Mouse (Mus musculus): ENCODE measurements around the gene Entpd6. TPM values are rescaled to one million over a fixed set of nuclear protein-coding genes. Genes with fewer than 3 reads are reported as not detected.

Gene Entpd6
- polyA plus RNA-seq, 1 experiment from 2014 or later, result 67.2 TPM

- peak overlapping the region; percentile 89; the same call in 1 of the 2 replicates for H3K9ac ChIP-seq
- 82% methylated on average over 13 of the region's 13 CpGs for WGBS
- peaks cover 11% of the 10 kb centered on the region for H3K4me1 ChIP-seq (replicated peaks; ENCODE audit: control insufficient read depth, insufficient read depth, low read length)
- peak overlapping the region; percentile 94 for H3K4me2 ChIP-seq (replicated peaks)
- DNase-seq (ENCODE audit: low spot score) (no peak), ATAC-seq (ENCODE audit: low FRiP score) (no peak)
- peaks cover 10% of the 10 kb centered on the region; the same call in 1 of the 2 replicates for H3K27me3 ChIP-seq (ENCODE audit: control insufficient read depth, insufficient read depth, low read length)
- H3K27ac ChIP-seq, result no peak overlapping the region
- peaks cover 26% of the 10 kb centered on the region for H3K36me3 ChIP-seq (replicated peaks; ENCODE audit: control insufficient read depth, insufficient read depth)
- H3K9me3 ChIP-seq (ENCODE audit: control insufficient read depth, low read length), result no peaks in the 10 kb centered on the region
- peak overlapping the region; percentile 86 for H3K4me3 ChIP-seq (replicated peaks; ENCODE audit: low read length)
Measured at GRCm38 (mm10) chr2:150750129-150750979, 1.5 kb downstream of the Entpd6 start.

GRCm38 (mm10) chr2:150755016-150755415 is 6.2 kb downstream of the Entpd6 start:
- H3K4me2 ChIP-seq (replicated peaks), result no peak overlapping the region
- H3K27ac ChIP-seq, result no peak overlapping the region
- WGBS, result 92% methylated on average over 3 of the region's 3 CpGs
- ATAC-seq (ENCODE audit: low FRiP score) (no peak), DNase-seq (ENCODE audit: low spot score) (no peak)
- no peak overlapping the region for H3K4me3 ChIP-seq (replicated peaks; ENCODE audit: low read length)
- H3K36me3 ChIP-seq (replicated peaks; ENCODE audit: control insufficient read depth, insufficient read depth), result peaks cover 71% of the 10 kb centered on the region
- H3K4me1 ChIP-seq (replicated peaks; ENCODE audit: control insufficient read depth, insufficient read depth, low read length), result peaks cover 2% of the 10 kb centered on the region
- H3K27me3 ChIP-seq (ENCODE audit: control insufficient read depth, insufficient read depth, low read length), result no peaks in the 10 kb centered on the region
- H3K9ac ChIP-seq, result no peak overlapping the region
- H3K9me3 ChIP-seq (ENCODE audit: control insufficient read depth, low read length), result no peaks in the 10 kb centered on the region

- H3K36me3 ChIP-seq (replicated peaks; ENCODE audit: control insufficient read depth, insufficient read depth), result peaks cover 97% of the 10 kb centered on the region
- H3K4me2 ChIP-seq (replicated peaks), result no peak overlapping the region
- no peaks in the 10 kb centered on the region for H3K9me3 ChIP-seq (ENCODE audit: control insufficient read depth, low read length)
- DNase-seq (ENCODE audit: low spot score) (no peak), ATAC-seq (ENCODE audit: low FRiP score) (no peak)
- H3K4me3 ChIP-seq (replicated peaks; ENCODE audit: low read length), result no peak overlapping the region
- H3K4me1 ChIP-seq (replicated peaks; ENCODE audit: control insufficient read depth, insufficient read depth, low read length), result no peaks in the 10 kb centered on the region
- no peaks in the 10 kb centered on the region for H3K27me3 ChIP-seq (ENCODE audit: control insufficient read depth, insufficient read depth, low read length)
- 87% methylated on average over 7 of the region's 7 CpGs for WGBS
- H3K9ac ChIP-seq, result no peak overlapping the region
- H3K27ac ChIP-seq, result no peak overlapping the region
Measured at GRCm38 (mm10) chr2:150761476-150761875, 12.6 kb downstream of the Entpd6 start.

GRCm38 (mm10) chr2:150765619-150766018 is 16.8 kb downstream of the Entpd6 start:
- ATAC-seq (ENCODE audit: low FRiP score) (peak; percentile 83), DNase-seq (ENCODE audit: low spot score) (peak; percentile 43)
- Histone ChIP-seq H3K9me3 (ENCODE audit: control insufficient read depth, low read length) (no peaks in the 10 kb centered on the region), H3K27ac (peak overlapping the region; percentile 71), H3K4me1 (replicated peaks; ENCODE audit: control insufficient read depth, insufficient read depth, low read length) (no peaks in the 10 kb centered on the region), H3K27me3 (ENCODE audit: control insufficient read depth, insufficient read depth, low read length) (no peaks in the 10 kb centered on the region), H3K4me3 (replicated peaks; ENCODE audit: low read length) (no peak overlapping the region), H3K36me3 (replicated peaks; ENCODE audit: control insufficient read depth, insufficient read depth) (peaks cover 86% of the 10 kb centered on the region), H3K9ac (no peak overlapping the region), H3K4me2 (replicated peaks) (no peak overlapping the region)
- WGBS, result 40% methylated on average over 2 of the region's 2 CpGs

- Histone ChIP-seq H3K27me3 (ENCODE audit: control insufficient read depth, insufficient read depth, low read length) (no peaks in the 10 kb centered on the region), H3K4me3 (replicated peaks; ENCODE audit: low read length) (no peak overlapping the region), H3K9ac (no peak overlapping the region), H3K4me2 (replicated peaks) (no peak overlapping the region), H3K9me3 (ENCODE audit: control insufficient read depth, low read length) (no peaks in the 10 kb centered on the region), H3K4me1 (replicated peaks; ENCODE audit: control insufficient read depth, insufficient read depth, low read length) (no peaks in the 10 kb centered on the region), H3K27ac (peak overlapping the region; percentile 49; the same call in 1 of the 2 replicates), H3K36me3 (replicated peaks; ENCODE audit: control insufficient read depth, insufficient read depth) (peaks cover 85% of the 10 kb centered on the region)
- 90% methylated on average over 4 of the region's 4 CpGs for WGBS
- ATAC-seq (ENCODE audit: low FRiP score) (no peak), DNase-seq (ENCODE audit: low spot score) (no peak)
Measured at GRCm38 (mm10) chr2:150766083-150766862, 17.4 kb downstream of the Entpd6 start.

GRCm38 (mm10) chr2:150768678-150769077 is 19.8 kb downstream of the Entpd6 start:
- 92% methylated on average over 1 of the region's 1 CpGs for WGBS
- H3K36me3 ChIP-seq (replicated peaks; ENCODE audit: control insufficient read depth, insufficient read depth), result peaks cover 61% of the 10 kb centered on the region
- no peak for ATAC-seq (ENCODE audit: low FRiP score)

GRCm38 (mm10) chr2:150770747-150771146 is 21.9 kb downstream of the Entpd6 start:
- H3K27me3 ChIP-seq (ENCODE audit: control insufficient read depth, insufficient read depth, low read length), result no peaks in the 10 kb centered on the region
- H3K4me2 ChIP-seq (replicated peaks), result no peak overlapping the region
- ATAC-seq (ENCODE audit: low FRiP score), result peak; percentile 78
- H3K36me3 ChIP-seq (replicated peaks; ENCODE audit: control insufficient read depth, insufficient read depth), result peaks cover 43% of the 10 kb centered on the region
- WGBS, result 33% methylated on average over 1 of the region's 1 CpGs
- H3K9ac ChIP-seq, result no peak overlapping the region
- no peak overlapping the region for H3K4me3 ChIP-seq (replicated peaks; ENCODE audit: low read length)
- H3K9me3 ChIP-seq (ENCODE audit: control insufficient read depth, low read length), result no peaks in the 10 kb centered on the region
- peak overlapping the region; percentile 32; the same call in 1 of the 2 replicates for H3K27ac ChIP-seq
- DNase-seq (ENCODE audit: low spot score), result peak; percentile 38
- H3K4me1 ChIP-seq (replicated peaks; ENCODE audit: control insufficient read depth, insufficient read depth, low read length), result no peaks in the 10 kb centered on the region

More at GRCm38 (mm10) chr2:150768678-150769077, 19.8 kb downstream of the Entpd6 start:
- Histone ChIP-seq H3K27ac (no peak overlapping the region), H3K4me3 (replicated peaks; ENCODE audit: low read length) (no peak overlapping the region), H3K9ac (no peak overlapping the region), H3K27me3 (ENCODE audit: control insufficient read depth, insufficient read depth, low read length) (no peaks in the 10 kb centered on the region), H3K4me2 (replicated peaks) (no peak overlapping the region), H3K4me1 (replicated peaks; ENCODE audit: control insufficient read depth, insufficient read depth, low read length) (no peaks in the 10 kb centered on the region), H3K9me3 (ENCODE audit: control insufficient read depth, low read length) (no peaks in the 10 kb centered on the region)
- no peak for DNase-seq (ENCODE audit: low spot score)

- 0 out of 2 replicates have a peak overlapping the region, but pooled peaks have one; percentile 32 for H3K27ac ChIP-seq
Measured at GRCm38 (mm10) chr2:150771169-150771568, 22.3 kb downstream of the Entpd6 start.

GRCm38 (mm10) chr2:150771996-150772395 is 23.2 kb downstream of the Entpd6 start:
- Histone ChIP-seq H3K4me3 (replicated peaks; ENCODE audit: low read length) (no peak overlapping the region), H3K27ac (no peak overlapping the region), H3K36me3 (replicated peaks; ENCODE audit: control insufficient read depth, insufficient read depth) (peaks cover 30% of the 10 kb centered on the region), H3K4me2 (replicated peaks) (no peak overlapping the region), H3K4me1 (replicated peaks; ENCODE audit: control insufficient read depth, insufficient read depth, low read length) (no peaks in the 10 kb centered on the region), H3K27me3 (ENCODE audit: control insufficient read depth, insufficient read depth, low read length) (no peaks in the 10 kb centered on the region), H3K9me3 (ENCODE audit: control insufficient read depth, low read length) (no peaks in the 10 kb centered on the region), H3K9ac (no peak overlapping the region)
- DNase-seq (ENCODE audit: low spot score), result no peak
- no peak for ATAC-seq (ENCODE audit: low FRiP score)
- WGBS, result 86% methylated on average over 8 of the region's 8 CpGs

More at GRCm38 (mm10) chr2:150771169-150771568, 22.3 kb downstream of the Entpd6 start:
- ATAC-seq (ENCODE audit: low FRiP score) (no peak), DNase-seq (ENCODE audit: low spot score) (no peak)
- no peak overlapping the region for H3K4me2 ChIP-seq (replicated peaks)
- WGBS, result 85% methylated on average over 6 of the region's 6 CpGs
- no peak overlapping the region for H3K9ac ChIP-seq
- H3K4me3 ChIP-seq (replicated peaks; ENCODE audit: low read length), result no peak overlapping the region
- H3K4me1 ChIP-seq (replicated peaks; ENCODE audit: control insufficient read depth, insufficient read depth, low read length), result no peaks in the 10 kb centered on the region
- no peaks in the 10 kb centered on the region for H3K9me3 ChIP-seq (ENCODE audit: control insufficient read depth, low read length)
- H3K27me3 ChIP-seq (ENCODE audit: control insufficient read depth, insufficient read depth, low read length), result no peaks in the 10 kb centered on the region
- H3K36me3 ChIP-seq (replicated peaks; ENCODE audit: control insufficient read depth, insufficient read depth), result peaks cover 39% of the 10 kb centered on the region

All from hindbrain, embryonic 14.5 days (tissue).